Mouse (Mus musculus): ENCODE results near the gene Caly. TPM values are rescaled to one million over a fixed set of nuclear protein-coding genes. Genes with fewer than 3 reads are reported as not detected.
A peak's percentile ranks its signal among the peaks of the same experiment; 100 is the strongest.

Gene Caly
- total and polyA plus RNA-seq, 3 experiments: 5.7 to 13.9 (median 5.9) TPM

DNA sequence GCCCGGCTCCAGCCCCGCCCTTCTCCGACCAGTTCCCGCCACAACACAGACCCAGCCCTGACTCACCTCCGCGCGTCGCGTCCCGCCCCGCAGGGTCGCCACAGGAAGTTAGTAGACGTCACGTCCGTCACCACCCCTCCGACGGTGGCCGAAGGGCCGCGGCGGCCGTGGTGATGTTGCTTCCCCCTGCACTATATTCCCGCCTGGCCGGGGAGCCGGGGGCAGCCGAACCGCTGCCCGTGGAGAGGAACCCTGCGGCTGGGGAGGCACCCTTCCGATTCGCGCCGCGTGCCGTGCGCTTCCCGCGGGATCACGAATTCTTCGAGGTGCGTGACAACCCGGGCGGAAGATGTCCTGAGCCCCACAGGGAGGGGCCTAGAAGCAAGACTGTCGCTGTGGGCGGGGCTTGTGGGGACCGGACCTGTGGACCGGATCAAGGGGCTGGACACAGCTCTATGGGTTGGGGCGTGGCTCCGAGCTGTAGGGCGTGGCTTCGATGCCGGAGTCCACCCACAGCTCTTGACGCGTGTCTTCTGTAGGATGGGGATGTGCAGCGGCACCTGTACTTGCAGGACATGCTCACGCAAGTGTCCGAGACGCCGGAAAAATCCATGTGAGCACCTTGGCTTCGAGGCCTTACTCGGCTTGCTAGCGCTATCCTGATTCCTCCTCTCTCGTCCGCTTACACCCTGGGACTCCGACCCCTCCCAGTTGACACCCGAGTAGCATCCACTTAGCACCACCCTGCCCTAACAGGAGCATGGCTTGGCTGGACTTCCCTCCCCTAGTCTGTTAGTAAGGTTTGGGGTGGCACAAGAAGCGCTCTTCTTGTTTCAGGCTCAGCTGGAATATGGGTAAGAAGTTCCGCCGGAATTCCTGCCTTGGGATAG is 45.8 kb downstream of the Caly start, which contains the start of the genes Zfp511 and Tubgcp2:
Zfp511 (plus strand) TSS at position 111 of the 890 bp plus-strand sequence.
Tubgcp2 (minus strand) TSS at position 389 of the 890 bp plus-strand sequence.
- peak; percentile 97 for DNase-seq

DNA sequence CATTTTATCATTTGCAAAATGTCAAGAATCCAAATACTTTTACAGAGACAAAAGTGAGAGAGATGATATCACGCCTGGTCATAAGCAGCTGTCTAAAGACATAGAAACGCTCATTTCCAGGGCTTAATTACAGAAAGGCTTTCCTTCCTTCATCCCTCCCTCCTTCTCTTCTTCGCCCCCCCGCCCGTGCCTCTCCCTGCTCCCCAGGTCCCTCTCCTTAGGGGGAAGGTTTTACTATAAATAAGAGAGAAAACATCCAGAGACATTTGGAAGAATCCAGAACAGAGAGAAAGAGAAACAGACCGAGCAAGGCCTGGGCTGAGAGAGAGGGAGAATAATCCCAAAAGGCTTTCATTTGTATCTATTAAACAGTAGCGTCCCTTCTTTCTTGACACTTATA is 46.9 kb downstream of the Caly start:
- no peak for DNase-seq

GRCm38 (mm10) chr7:140033386-140033785 is 49.0 kb downstream of the Caly start:
- DNase-seq: no peak

- DNase-seq: no peak
Measured at GRCm38 (mm10) chr7:140032366-140032765, 50.0 kb downstream of the Caly start.

- DNase-seq: no peak
Measured at GRCm38 (mm10) chr7:140031771-140032170, 50.6 kb downstream of the Caly start.

Other genes starting within 250 kb of the Caly start
- gene Adgra1, start 248.4 kb downstream of the Caly start, total RNA-seq (2021): 1 to 10 TPM; 2.6 to 4.5 TPM
- 3.4 and 4.5 TPM in 2 replicates for gene Adgra1, start 248.4 kb downstream of the Caly start, polyA plus RNA-seq (2012; rRNA removed)
- gene Kndc1, start 187.9 kb downstream of the Caly start, total RNA-seq (2021): under 1 TPM; 0.59 to 0.66 TPM
- 0.53 and 0.54 TPM in 2 replicates for gene Kndc1, start 187.9 kb downstream of the Caly start, polyA plus RNA-seq (2012; rRNA removed)
- not detected for gene Utf1, start 138.8 kb downstream of the Caly start, total RNA-seq (2021)
- 0.10 and 0.22 TPM in 2 replicates for gene Utf1, start 138.8 kb downstream of the Caly start, polyA plus RNA-seq (2012; rRNA removed)
- not detected for gene 6430531B16Rik, start 103.8 kb downstream of the Caly start, total RNA-seq (2021)
- 0.19 and 0.80 TPM in 2 replicates for gene 6430531B16Rik, start 103.8 kb downstream of the Caly start, polyA plus RNA-seq (2012; rRNA removed)
- gene Adam8, start 90.0 kb downstream of the Caly start, total RNA-seq (2021): 1 to 10 TPM; 1.9 to 3.3 TPM
- gene Adam8, start 90.0 kb downstream of the Caly start, polyA plus RNA-seq (2012; rRNA removed): 3.4 and 3.5 TPM in 2 replicates
- 10 to 100 TPM; 22.2 to 23.7 TPM for gene Zfp511, start 46.2 kb downstream of the Caly start, total RNA-seq (2021)
- 49.2 and 63.9 TPM in 2 replicates for gene Zfp511, start 46.2 kb downstream of the Caly start, polyA plus RNA-seq (2012; rRNA removed)
- 10 to 100 TPM; 26.6 to 26.8 TPM for gene Tubgcp2, start 45.9 kb downstream of the Caly start, total RNA-seq (2021)
- gene Tubgcp2, start 45.9 kb downstream of the Caly start, polyA plus RNA-seq (2012; rRNA removed): 13.5 and 16.4 TPM in 2 replicates
- not detected for gene Msx3, start 33.5 kb downstream of the Caly start, total RNA-seq (2021)
- gene Msx3, start 33.5 kb downstream of the Caly start, polyA plus RNA-seq (2012; rRNA removed): not detected in 2 replicates
- not detected for gene Prap1, start 10.8 kb upstream of the Caly start, total RNA-seq (2021)
- not detected in 2 replicates for gene Prap1, start 10.8 kb upstream of the Caly start, polyA plus RNA-seq (2012; rRNA removed)
- gene Fuom, start 19.9 kb upstream of the Caly start, total RNA-seq (2021): 10 to 100 TPM; 61.9 to 72.5 TPM
- 89.3 and 100 TPM in 2 replicates for gene Fuom, start 19.9 kb upstream of the Caly start, polyA plus RNA-seq (2012; rRNA removed)
- 10 to 100 TPM; 19.4 to 22.6 TPM for gene Paox, start 33.3 kb upstream of the Caly start, total RNA-seq (2021)
- 14.9 and 18.9 TPM in 2 replicates for gene Paox, start 33.3 kb upstream of the Caly start, polyA plus RNA-seq (2012; rRNA removed)
- gene Echs1, start 33.9 kb upstream of the Caly start, total RNA-seq (2021): 100 to 1,000 TPM; 395 to 540 TPM
- gene Echs1, start 33.9 kb upstream of the Caly start, polyA plus RNA-seq (2012; rRNA removed): 136 and 147 TPM in 2 replicates
- 10 to 100 TPM; 27.4 to 38.2 TPM for gene Mtg1, start 55.0 kb upstream of the Caly start, total RNA-seq (2021)
- 19.0 and 22.6 TPM in 2 replicates for gene Mtg1, start 55.0 kb upstream of the Caly start, polyA plus RNA-seq (2012; rRNA removed)
- gene Sprn, start 72.3 kb upstream of the Caly start, total RNA-seq (2021): 1 to 10 TPM in 1 of 2 experiments, under 1 TPM in 1; 0.55 to 1.2 TPM
- gene Sprn, start 72.3 kb upstream of the Caly start, polyA plus RNA-seq (2012; rRNA removed): 0.99 and 2.4 TPM in 2 replicates
- gene Olfr522, start 82.2 kb upstream of the Caly start, total RNA-seq (2021): not detected
- not detected in 2 replicates for gene Olfr522, start 82.2 kb upstream of the Caly start, polyA plus RNA-seq (2012; rRNA removed)
- gene Olfr523, start 90.7 kb upstream of the Caly start, total RNA-seq (2021): not detected
- gene Olfr523, start 90.7 kb upstream of the Caly start, polyA plus RNA-seq (2012; rRNA removed): not detected in 2 replicates
- gene Olfr524, start 123.4 kb upstream of the Caly start, total RNA-seq (2021): not detected
- gene Olfr524, start 123.4 kb upstream of the Caly start, polyA plus RNA-seq (2012; rRNA removed): not detected in 2 replicates
- not detected for gene Cd163l1, start 135.7 kb upstream of the Caly start, total RNA-seq (2021)
- gene Cd163l1, start 135.7 kb upstream of the Caly start, polyA plus RNA-seq (2012; rRNA removed): 0.08 TPM in 1 of 2 replicates, not detected in the other
- gene 5830411N06Rik, start 164.7 kb upstream of the Caly start, total RNA-seq (2021): not detected
- gene 5830411N06Rik, start 164.7 kb upstream of the Caly start, polyA plus RNA-seq (2012; rRNA removed): not detected in 2 replicates
- gene Olfr525, start 238.3 kb upstream of the Caly start, total RNA-seq (2021): not detected
- gene Olfr525, start 238.3 kb upstream of the Caly start, polyA plus RNA-seq (2012; rRNA removed): not detected in 2 replicates